Mouse (Mus musculus): ENCODE results near the gene Ntng1. TPM values are rescaled to one million over a fixed set of nuclear protein-coding genes. Genes with fewer than 3 reads are reported as not detected.

Ntng1 gene
- polyA plus RNA-seq, 1 experiment from 2014 or later = 0.11 TPM

DNA sequence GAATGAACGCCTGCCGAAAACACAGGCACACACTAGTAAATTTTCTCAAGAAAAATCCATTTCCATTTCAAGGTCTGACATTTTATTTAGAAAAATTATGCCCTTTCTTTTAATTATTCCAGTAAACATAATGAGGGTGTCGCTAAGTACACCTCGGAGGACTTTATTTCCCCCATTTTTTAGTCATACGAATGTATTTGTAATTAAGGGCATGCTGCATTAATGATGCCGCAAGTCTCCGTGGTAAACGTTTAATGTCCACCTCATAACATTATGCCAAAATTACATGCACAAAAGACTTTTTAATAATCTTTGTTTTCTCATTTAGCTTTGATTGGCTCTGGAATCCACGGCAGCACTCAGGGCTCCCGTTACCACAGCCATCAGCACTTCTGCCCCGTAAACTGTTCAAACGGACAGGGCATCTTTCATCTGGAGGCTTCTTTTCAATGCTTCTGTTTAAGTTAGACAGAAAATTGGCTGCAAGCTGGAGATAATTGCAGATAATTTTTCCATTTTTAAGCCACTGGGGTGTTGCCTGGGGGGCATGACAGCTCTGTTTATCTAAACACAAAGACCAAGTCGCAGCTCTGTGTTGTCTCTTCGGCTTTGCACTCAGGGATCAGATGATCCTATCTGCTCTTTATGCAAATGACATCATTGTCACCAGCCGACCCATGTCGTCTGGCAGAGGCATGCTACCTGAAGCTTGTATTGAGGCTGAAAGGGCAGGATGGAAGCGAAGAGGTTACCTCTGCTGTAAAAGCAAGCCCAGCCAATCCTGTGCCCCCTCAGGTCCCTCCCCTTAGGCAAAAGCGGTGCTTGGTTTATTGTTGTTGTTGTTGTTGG is 12.5 kb downstream of the Ntng1 start:
- ATAC-seq (replicated peaks; ENCODE audit: insufficient number of reproducible peaks, insufficient read depth, low FRiP score, low read depth) = no peak
- H3K4me2 ChIP-seq = no peak overlapping the region
- H3K4me1 ChIP-seq (replicated peaks) = no peaks in the 10 kb centered on the region

GRCm38 (mm10) chr3:110129607-110130006 is 14.2 kb downstream of the Ntng1 start:
- Histone ChIP-seq H3K27ac (no peak overlapping the region), H3K27me3 (no peaks in the 10 kb centered on the region), H3K4me1 (replicated peaks) (no peaks in the 10 kb centered on the region), H3K36me3 (no peaks in the 10 kb centered on the region), H3K9ac (no peak overlapping the region), H3K4me2 (no peak overlapping the region), H3K4me3 (no peak overlapping the region), H3K9me3 (replicated peaks) (no peaks in the 10 kb centered on the region)
- no peak for ATAC-seq (replicated peaks; ENCODE audit: insufficient number of reproducible peaks, insufficient read depth, low FRiP score, low read depth)
- WGBS = 55% methylated on average over 6 of the region's 6 CpGs

More for the DNA sequence above, 12.5 kb downstream of the Ntng1 start:
- Histone ChIP-seq H3K36me3 (no peaks in the 10 kb centered on the region), H3K27me3 (no peaks in the 10 kb centered on the region), H3K4me3 (no peak overlapping the region), H3K27ac (no peak overlapping the region), H3K9ac (no peak overlapping the region), H3K9me3 (replicated peaks) (no peaks in the 10 kb centered on the region)
- WGBS = 56% methylated on average over 18 of the region's 18 CpGs

- ATAC-seq (replicated peaks; ENCODE audit: insufficient number of reproducible peaks, insufficient read depth, low FRiP score, low read depth) = no peak
- H3K4me3 ChIP-seq = no peak overlapping the region
- no peaks in the 10 kb centered on the region for H3K9me3 ChIP-seq (replicated peaks)
- no peak overlapping the region for H3K4me2 ChIP-seq
- no peaks in the 10 kb centered on the region for H3K36me3 ChIP-seq
- H3K27me3 ChIP-seq = no peaks in the 10 kb centered on the region
- no peaks in the 10 kb centered on the region for H3K4me1 ChIP-seq (replicated peaks)
- WGBS = 36% methylated on average over 2 of the region's 2 CpGs
- H3K9ac ChIP-seq = no peak overlapping the region
- no peak overlapping the region for H3K27ac ChIP-seq
Measured at GRCm38 (mm10) chr3:110105982-110106381, 37.8 kb downstream of the Ntng1 start.

DNA sequence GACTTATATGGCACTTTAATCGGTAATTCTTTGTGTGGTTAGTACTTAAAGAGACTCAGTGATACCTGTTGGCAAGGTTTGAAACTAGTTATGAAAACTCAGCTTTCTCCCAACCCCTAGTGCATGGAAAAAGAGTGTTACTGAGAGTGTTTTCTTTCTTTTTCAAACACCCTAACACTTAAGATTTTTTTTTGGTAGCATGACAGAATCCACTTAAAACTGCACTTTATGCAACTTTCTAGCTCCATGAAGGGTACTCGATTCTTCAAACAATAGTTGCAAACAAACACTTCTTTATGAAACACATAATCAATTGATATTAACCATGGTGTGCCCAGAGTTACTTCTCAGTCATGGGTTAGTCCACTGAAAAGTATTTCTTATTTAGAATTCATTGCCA is 49.4 kb downstream of the Ntng1 start:
- no peak overlapping the region for H3K27ac ChIP-seq
- no peaks in the 10 kb centered on the region for H3K27me3 ChIP-seq
- ATAC-seq (replicated peaks; ENCODE audit: insufficient number of reproducible peaks, insufficient read depth, low FRiP score, low read depth) = no peak
- no peak overlapping the region for H3K9ac ChIP-seq
- 76% methylated on average over 2 of the region's 2 CpGs for WGBS
- no peaks in the 10 kb centered on the region for H3K36me3 ChIP-seq
- no peak overlapping the region for H3K4me2 ChIP-seq
- no peak overlapping the region for H3K4me3 ChIP-seq
- no peaks in the 10 kb centered on the region for H3K9me3 ChIP-seq (replicated peaks)
- H3K4me1 ChIP-seq (replicated peaks) = no peaks in the 10 kb centered on the region

GRCm38 (mm10) chr3:110094003-110094402 is 49.8 kb downstream of the Ntng1 start:
- 59% methylated on average over 3 of the region's 3 CpGs for WGBS
- H3K4me2 ChIP-seq = no peak overlapping the region

DNA sequence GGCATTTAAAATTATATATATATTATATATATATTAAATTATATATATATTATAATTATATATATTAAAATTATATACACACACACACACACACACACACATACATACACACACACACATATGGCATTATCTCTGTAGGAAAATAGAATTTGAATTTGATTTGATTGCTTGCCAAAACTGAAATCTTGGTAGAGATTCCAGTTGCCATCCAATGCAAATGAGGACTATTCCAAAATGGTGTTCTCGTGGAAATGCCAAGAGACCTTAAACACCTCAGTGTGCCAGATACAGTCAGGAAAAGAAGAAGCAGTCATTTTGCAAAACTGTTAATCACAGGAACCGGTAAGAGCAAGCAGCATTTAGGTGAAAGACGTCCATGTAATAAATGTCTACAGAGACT is 51.3 kb downstream of the Ntng1 start:
- H3K4me3 ChIP-seq = no peak overlapping the region
- ATAC-seq (replicated peaks; ENCODE audit: insufficient number of reproducible peaks, insufficient read depth, low FRiP score, low read depth) = no peak
- H3K36me3 ChIP-seq = no peaks in the 10 kb centered on the region
- H3K4me1 ChIP-seq (replicated peaks) = no peaks in the 10 kb centered on the region
- no peaks in the 10 kb centered on the region for H3K9me3 ChIP-seq (replicated peaks)
- no peak overlapping the region for H3K27ac ChIP-seq
- no peak overlapping the region for H3K9ac ChIP-seq
- 93% methylated on average over 3 of the region's 3 CpGs for WGBS
- no peaks in the 10 kb centered on the region for H3K27me3 ChIP-seq
- H3K4me2 ChIP-seq = no peak overlapping the region

More at GRCm38 (mm10) chr3:110094003-110094402, 49.8 kb downstream of the Ntng1 start:
- H3K9me3 ChIP-seq (replicated peaks) = no peaks in the 10 kb centered on the region
- ATAC-seq (replicated peaks; ENCODE audit: insufficient number of reproducible peaks, insufficient read depth, low FRiP score, low read depth) = no peak
- H3K4me3 ChIP-seq = no peak overlapping the region
- H3K27ac ChIP-seq = no peak overlapping the region
- no peaks in the 10 kb centered on the region for H3K27me3 ChIP-seq
- no peak overlapping the region for H3K9ac ChIP-seq
- no peaks in the 10 kb centered on the region for H3K4me1 ChIP-seq (replicated peaks)
- H3K36me3 ChIP-seq = no peaks in the 10 kb centered on the region

DNA sequence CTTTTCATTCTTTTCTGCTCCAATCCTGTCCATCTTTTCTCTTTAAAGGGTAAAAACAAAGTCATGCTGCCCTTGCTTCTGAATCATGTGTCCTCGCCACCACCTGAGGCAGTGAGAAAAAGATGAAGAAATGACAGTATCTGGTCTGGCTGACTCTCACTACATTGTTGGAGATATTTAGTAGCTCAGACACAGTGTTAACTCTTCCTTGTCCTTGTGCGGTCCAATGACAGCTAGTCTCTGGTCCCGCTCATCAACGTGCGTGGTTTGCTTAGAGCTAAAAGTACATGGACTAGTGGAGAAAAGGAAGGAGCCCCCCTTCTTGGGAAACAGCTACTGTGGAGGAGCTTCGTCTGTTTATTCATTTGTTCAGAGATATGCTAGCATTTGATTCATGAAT is 56.6 kb downstream of the Ntng1 start:
- 76% methylated on average over 6 of the region's 6 CpGs for WGBS
- H3K4me1 ChIP-seq (replicated peaks) = no peaks in the 10 kb centered on the region

DNA sequence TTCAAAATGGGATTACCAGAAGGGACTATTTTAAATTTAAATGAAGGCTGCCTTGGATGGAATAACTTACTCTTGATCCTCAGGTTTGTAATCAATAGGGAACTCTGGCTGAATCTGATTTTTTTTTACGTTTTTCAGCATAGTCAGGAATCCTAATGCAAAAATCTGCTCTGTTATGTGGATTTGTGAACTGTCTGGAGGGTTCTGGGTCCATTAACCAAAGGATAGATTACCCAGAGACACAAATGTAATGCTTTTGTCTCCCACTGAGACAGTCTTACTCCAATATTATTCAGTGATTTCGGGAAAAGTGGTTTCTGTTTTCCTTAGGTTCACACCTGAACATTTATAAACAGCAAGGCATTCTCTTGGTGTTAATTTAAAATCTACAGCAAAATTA is 58.5 kb downstream of the Ntng1 start:
- Histone ChIP-seq H3K27ac (no peak overlapping the region), H3K4me3 (no peak overlapping the region), H3K27me3 (no peaks in the 10 kb centered on the region), H3K9me3 (replicated peaks) (no peaks in the 10 kb centered on the region), H3K4me2 (no peak overlapping the region), H3K9ac (no peak overlapping the region), H3K4me1 (replicated peaks) (no peaks in the 10 kb centered on the region), H3K36me3 (no peaks in the 10 kb centered on the region)
- ATAC-seq (replicated peaks; ENCODE audit: insufficient number of reproducible peaks, insufficient read depth, low FRiP score, low read depth) = no peak
- WGBS = 51% methylated on average over 2 of the region's 2 CpGs

More for the DNA sequence above, 56.6 kb downstream of the Ntng1 start:
- no peaks in the 10 kb centered on the region for H3K9me3 ChIP-seq (replicated peaks)
- no peak overlapping the region for H3K4me2 ChIP-seq
- H3K4me3 ChIP-seq = no peak overlapping the region
- no peaks in the 10 kb centered on the region for H3K36me3 ChIP-seq
- no peak overlapping the region for H3K27ac ChIP-seq
- no peaks in the 10 kb centered on the region for H3K27me3 ChIP-seq
- no peak overlapping the region for H3K9ac ChIP-seq
- ATAC-seq (replicated peaks; ENCODE audit: insufficient number of reproducible peaks, insufficient read depth, low FRiP score, low read depth) = no peak

GRCm38 (mm10) chr3:110064709-110065256 is 79.0 kb downstream of the Ntng1 start:
- Histone ChIP-seq H3K4me2 (no peak overlapping the region), H3K4me3 (no peak overlapping the region), H3K27me3 (no peaks in the 10 kb centered on the region), H3K4me1 (replicated peaks) (no peaks in the 10 kb centered on the region), H3K27ac (no peak overlapping the region), H3K9ac (no peak overlapping the region), H3K9me3 (replicated peaks) (no peaks in the 10 kb centered on the region), H3K36me3 (no peaks in the 10 kb centered on the region)
- 83% methylated on average over 6 of the region's 6 CpGs for WGBS
- ATAC-seq (replicated peaks; ENCODE audit: insufficient number of reproducible peaks, insufficient read depth, low FRiP score, low read depth) = no peak

DNA sequence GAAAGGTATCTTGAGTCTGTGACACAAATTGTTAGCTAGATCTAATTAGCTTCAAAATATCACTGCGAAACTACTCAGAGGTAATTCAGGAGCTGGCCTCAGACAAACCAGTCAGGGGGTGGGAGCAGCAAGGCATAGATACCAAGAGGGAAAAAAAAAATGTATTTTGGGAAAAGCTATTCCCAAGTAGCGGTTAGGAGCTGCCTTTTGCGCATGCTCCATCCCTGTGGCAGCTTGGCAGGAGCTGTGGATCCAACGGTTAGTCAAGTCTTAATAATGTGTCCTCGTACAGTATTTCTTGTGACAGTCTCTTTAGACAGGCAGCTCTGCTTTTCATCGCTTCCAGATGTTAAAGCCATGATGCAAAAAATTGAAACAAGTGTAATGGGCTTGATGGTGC is 87.9 kb downstream of the Ntng1 start:
- no peak overlapping the region for H3K4me3 ChIP-seq
- no peaks in the 10 kb centered on the region for H3K27me3 ChIP-seq
- WGBS = 79% methylated on average over 6 of the region's 6 CpGs
- no peak overlapping the region for H3K27ac ChIP-seq
- ATAC-seq (replicated peaks; ENCODE audit: insufficient number of reproducible peaks, insufficient read depth, low FRiP score, low read depth) = no peak
- H3K36me3 ChIP-seq = no peaks in the 10 kb centered on the region
- H3K9me3 ChIP-seq (replicated peaks) = no peaks in the 10 kb centered on the region
- no peak overlapping the region for H3K4me2 ChIP-seq
- no peaks in the 10 kb centered on the region for H3K4me1 ChIP-seq (replicated peaks)
- H3K9ac ChIP-seq = no peak overlapping the region

- Histone ChIP-seq H3K4me2 (no peak overlapping the region), H3K4me1 (replicated peaks) (no peaks in the 10 kb centered on the region), H3K27ac (no peak overlapping the region), H3K27me3 (no peaks in the 10 kb centered on the region), H3K4me3 (no peak overlapping the region), H3K36me3 (no peaks in the 10 kb centered on the region), H3K9me3 (replicated peaks) (no peaks in the 10 kb centered on the region), H3K9ac (no peak overlapping the region)
- 84% methylated on average over 6 of the region's 6 CpGs for WGBS
- no peak for ATAC-seq (replicated peaks; ENCODE audit: insufficient number of reproducible peaks, insufficient read depth, low FRiP score, low read depth)
Measured at GRCm38 (mm10) chr3:110055433-110055832, 88.4 kb downstream of the Ntng1 start.

GRCm38 (mm10) chr3:110054125-110054524 is 89.7 kb downstream of the Ntng1 start:
- Histone ChIP-seq H3K4me3 (no peak overlapping the region), H3K36me3 (no peaks in the 10 kb centered on the region), H3K27me3 (no peaks in the 10 kb centered on the region), H3K27ac (no peak overlapping the region), H3K9me3 (replicated peaks) (no peaks in the 10 kb centered on the region), H3K4me2 (no peak overlapping the region), H3K4me1 (replicated peaks) (no peaks in the 10 kb centered on the region), H3K9ac (no peak overlapping the region)
- WGBS = 78% methylated on average over 2 of the region's 2 CpGs
- no peak for ATAC-seq (replicated peaks; ENCODE audit: insufficient number of reproducible peaks, insufficient read depth, low FRiP score, low read depth)
